In genomic region chr8:3556114-3556513, GRCm38 (mm10) we compare ENCODE assay signal across 10 mouse cellular contexts. TPM values are rescaled to one million over a fixed set of nuclear protein-coding genes. Genes with fewer than 3 reads are reported as not detected.
DNase-seq lines count a peak whose midpoint lies in the region; ATAC-seq and TF ChIP-seq lines count a peak whose summit lies in the region.
"Had no signal": no experiment of that assay in that cellular context is flagged by ENCODE, and none has a peak within 500 bp of the region (broad histone marks: within the 10 kb centered on the region; RNA-seq: fewer than 3 reads in every experiment).

No protein-coding gene starts in this region.

- H3K27me3 ChIP-seq in hindbrain, embryonic 11.5 days (ENCODE audit: control insufficient read depth, insufficient read depth, low read length) = no peaks in the 10 kb centered on the region
- H3K27me3 ChIP-seq in hindbrain, embryonic 10.5 days (ENCODE audit: insufficient read depth, poor library complexity, severe bottlenecking) = no peaks in the 10 kb centered on the region
- no peaks in the 10 kb centered on the region for H3K27me3 ChIP-seq in intestine, embryonic 15.5 days (replicated peaks)
- H3K27me3 ChIP-seq in midbrain, postnatal 0 days (ENCODE audit: insufficient read depth, low read length) = no peaks in the 10 kb centered on the region
- H3K27me3 ChIP-seq: Patski had no signal

- peak; percentile 91 for ATAC-seq in hindbrain, embryonic 11.5 days (ENCODE audit: low FRiP score)
- peak; percentile 86 for ATAC-seq in intestine, embryonic 15.5 days
- peak; percentile 92 for ATAC-seq in midbrain, postnatal 0 days (ENCODE audit: low FRiP score)
- ATAC-seq: Patski had no signal

- 54% methylated on average over 4 of the region's 4 CpGs for WGBS in hindbrain, embryonic 11.5 days
- 53% methylated on average over 4 of the region's 4 CpGs for WGBS in hindbrain, embryonic 10.5 days
- WGBS in intestine, embryonic 15.5 days = 51% methylated on average over 4 of the region's 4 CpGs
- 67% methylated on average over 4 of the region's 4 CpGs for WGBS in midbrain, postnatal 0 days

- intact Hi-C loops in left cerebral cortex, postnatal 4 days (cut with DNase I) = no loop called here

- 0 out of 2 replicates have a peak, but pooled peaks have one; percentile 24 for TF ChIP-seq POLR2A in embryonic fibroblast, embryonic 13.5 days (IDR thresholded peaks at IDR 0.05; ENCODE audit: low read depth, low read length)

- H3K36me3 ChIP-seq in hindbrain, embryonic 11.5 days (ENCODE audit: control insufficient read depth, insufficient read depth, low read length) = no peaks in the 10 kb centered on the region
- no peaks in the 10 kb centered on the region for H3K36me3 ChIP-seq in hindbrain, embryonic 10.5 days
- H3K36me3 ChIP-seq in intestine, embryonic 15.5 days = no peaks in the 10 kb centered on the region
- no peaks in the 10 kb centered on the region for H3K36me3 ChIP-seq in midbrain, postnatal 0 days (ENCODE audit: insufficient read depth, low read length)

- H3K9me3 ChIP-seq in hindbrain, embryonic 11.5 days (ENCODE audit: control insufficient read depth, low read length) = no peaks in the 10 kb centered on the region
- no peaks in the 10 kb centered on the region for H3K9me3 ChIP-seq in hindbrain, embryonic 10.5 days
- no peaks in the 10 kb centered on the region for H3K9me3 ChIP-seq in intestine, embryonic 15.5 days
- H3K9me3 ChIP-seq in midbrain, postnatal 0 days (ENCODE audit: low read length) = no peaks in the 10 kb centered on the region

- no peak overlapping the region for H3K4me3 ChIP-seq in hindbrain, embryonic 11.5 days (ENCODE audit: low read depth, low read length)
- H3K4me3 ChIP-seq in hindbrain, embryonic 10.5 days = no peak overlapping the region
- no peak overlapping the region for H3K4me3 ChIP-seq in embryonic fibroblast, embryonic 13.5 days (ENCODE audit: insufficient read depth, low read length)
- no peak overlapping the region for H3K4me3 ChIP-seq in intestine, embryonic 15.5 days (replicated peaks)
- no peak overlapping the region for H3K4me3 ChIP-seq in midbrain, postnatal 0 days (ENCODE audit: low read depth, low read length)

- H3K27ac ChIP-seq in hindbrain, embryonic 11.5 days (ENCODE audit: low read depth, low read length) = no peak overlapping the region
- no peak overlapping the region for H3K27ac ChIP-seq in hindbrain, embryonic 10.5 days
- no peak overlapping the region for H3K27ac ChIP-seq in embryonic fibroblast, embryonic 13.5 days (ENCODE audit: insufficient read depth, low read length)
- H3K27ac ChIP-seq in intestine, embryonic 15.5 days = no peak overlapping the region
- H3K27ac ChIP-seq in midbrain, postnatal 0 days (ENCODE audit: low read depth, low read length) = no peak overlapping the region

- H3K4me2 ChIP-seq in hindbrain, embryonic 11.5 days (replicated peaks; ENCODE audit: low read depth, low read length) = no peak overlapping the region
- no peak overlapping the region for H3K4me2 ChIP-seq in intestine, embryonic 15.5 days (replicated peaks)
- H3K4me2 ChIP-seq in midbrain, postnatal 0 days (ENCODE audit: low read depth, low read length, poor library complexity, severe bottlenecking) = no peak overlapping the region

- no peak for DNase-seq in hindbrain, embryonic 11.5 days (ENCODE audit: low spot score)
- DNase-seq in hindbrain, embryonic 10.5 days (ENCODE audit: low spot score) = no peak
- DNase-seq in midbrain, postnatal 0 days (ENCODE audit: low spot score) = no peak
- DNase-seq in right cerebral cortex, postnatal 36 days (ENCODE audit: low spot score in 2 of 2) = no peak
- no peak for DNase-seq in layer of hippocampus, postnatal 14 days (ENCODE audit: low spot score in 2 of 2)
- no peak for DNase-seq in left cerebral cortex, postnatal 4 days
- DNase-seq: cerebellum, adult 9-10 months had no signal

- H3K9ac ChIP-seq in hindbrain, embryonic 11.5 days (ENCODE audit: low read depth, low read length) = no peak overlapping the region
- no peak overlapping the region for H3K9ac ChIP-seq in intestine, embryonic 15.5 days
- no peak overlapping the region for H3K9ac ChIP-seq in midbrain, postnatal 0 days (replicated peaks; ENCODE audit: low read length, poor library complexity, severe bottlenecking)

- H3K4me1 ChIP-seq in hindbrain, embryonic 11.5 days (replicated peaks; ENCODE audit: control insufficient read depth, insufficient read depth, low read length) = no peaks in the 10 kb centered on the region
- H3K4me1 ChIP-seq in hindbrain, embryonic 10.5 days (replicated peaks) = no peaks in the 10 kb centered on the region
- no peaks in the 10 kb centered on the region for H3K4me1 ChIP-seq in embryonic fibroblast, embryonic 13.5 days (ENCODE audit: control insufficient read depth, insufficient read depth, low read length)
- no peaks in the 10 kb centered on the region for H3K4me1 ChIP-seq in intestine, embryonic 15.5 days (replicated peaks)
- H3K4me1 ChIP-seq in midbrain, postnatal 0 days (ENCODE audit: insufficient read depth, low read length) = no peaks in the 10 kb centered on the region

- TF ChIP-seq CTCF in embryonic fibroblast, embryonic 13.5 days (IDR thresholded peaks at IDR 0.05; ENCODE audit: borderline replicate concordance, insufficient read depth, low read length) = no peak
- TF ChIP-seq CTCF in midbrain, postnatal 0 days (IDR thresholded peaks at IDR 0.05) = no peak

RNA-seq across cellular contexts. Expression of gene C330021F23Rik, which starts 11.7 kb away (rescaled TPM):
- polyA plus RNA-seq in hindbrain, embryonic 11.5 days (2014; fragmentation: Nextera tagmentation; extraction: Ambion mirVana) = 3.2 and 3.9 TPM in 2 replicates
- polyA plus RNA-seq in hindbrain, embryonic 10.5 days (2016; fragmentation: Nextera tagmentation; extraction: Ambion mirVana) = 6.1 and 8.3 TPM in 2 replicates
- not detected in 2 replicates for polyA plus RNA-seq in embryonic fibroblast, embryonic 13.5 days (2011; ENCODE audit: insufficient read length, low read depth, missing spikeins)
- polyA plus RNA-seq in intestine, embryonic 15.5 days (2015; fragmentation: Nextera tagmentation; extraction: Ambion mirVana) = 5.0 and 5.1 TPM in 2 replicates
- total RNA-seq in midbrain, postnatal 0 days (2014; rRNA removed) = not detected in 2 replicates
- 0.17 TPM in 1 of 2 replicates, not detected in the other for polyA plus RNA-seq in midbrain, postnatal 0 days (2015; fragmentation: Nextera tagmentation; extraction: Ambion mirVana)
- not detected for total RNA-seq in layer of hippocampus, postnatal 14 days (2021)
- not detected for total RNA-seq in left cerebral cortex, postnatal 4 days (2021)

RNA-seq across cellular contexts. Expression of gene Camsap3, which starts 31.0 kb away (rescaled TPM):
- 13.3 and 15.3 TPM in 2 replicates for polyA plus RNA-seq in hindbrain, embryonic 11.5 days (2014; fragmentation: Nextera tagmentation; extraction: Ambion mirVana)
- 12.4 and 15.4 TPM in 2 replicates for polyA plus RNA-seq in hindbrain, embryonic 10.5 days (2016; fragmentation: Nextera tagmentation; extraction: Ambion mirVana)
- not detected in 2 replicates for polyA plus RNA-seq in embryonic fibroblast, embryonic 13.5 days (2011; ENCODE audit: insufficient read length, low read depth, missing spikeins)
- 21.0 and 24.4 TPM in 2 replicates for polyA plus RNA-seq in intestine, embryonic 15.5 days (2015; fragmentation: Nextera tagmentation; extraction: Ambion mirVana)
- total RNA-seq in midbrain, postnatal 0 days (2014; rRNA removed) = 115 and 149 TPM in 2 replicates
- polyA plus RNA-seq in midbrain, postnatal 0 days (2015; fragmentation: Nextera tagmentation; extraction: Ambion mirVana) = 44.9 and 46.2 TPM in 2 replicates
- 10 to 100 TPM; 45.8 to 49.8 TPM for total RNA-seq in layer of hippocampus, postnatal 14 days (2021)
- total RNA-seq in left cerebral cortex, postnatal 4 days (2021) = 100 to 1,000 TPM; 109 to 118 TPM

RNA-seq across cellular contexts. Expression of gene Pnpla6, which starts 40.9 kb away (rescaled TPM):
- polyA plus RNA-seq in hindbrain, embryonic 11.5 days (2014; fragmentation: Nextera tagmentation; extraction: Ambion mirVana) = 17.4 and 19.9 TPM in 2 replicates
- 22.4 and 23.1 TPM in 2 replicates for polyA plus RNA-seq in hindbrain, embryonic 10.5 days (2016; fragmentation: Nextera tagmentation; extraction: Ambion mirVana)
- polyA plus RNA-seq in embryonic fibroblast, embryonic 13.5 days (2011; ENCODE audit: insufficient read length, low read depth, missing spikeins) = 16.5 and 28.0 TPM in 2 replicates
- polyA plus RNA-seq in intestine, embryonic 15.5 days (2015; fragmentation: Nextera tagmentation; extraction: Ambion mirVana) = 34.4 and 36.7 TPM in 2 replicates
- 57.0 and 57.5 TPM in 2 replicates for total RNA-seq in midbrain, postnatal 0 days (2014; rRNA removed)
- 35.5 and 36.8 TPM in 2 replicates for polyA plus RNA-seq in midbrain, postnatal 0 days (2015; fragmentation: Nextera tagmentation; extraction: Ambion mirVana)
- total RNA-seq in layer of hippocampus, postnatal 14 days (2021) = 10 to 100 TPM; 64.8 to 71.0 TPM
- total RNA-seq in left cerebral cortex, postnatal 4 days (2021) = 10 to 100 TPM; 75.9 to 81.6 TPM

RNA-seq across cellular contexts. Expression of gene Mcoln1, which starts 55.9 kb away (rescaled TPM):
- 36.8 and 49.5 TPM in 2 replicates for polyA plus RNA-seq in hindbrain, embryonic 11.5 days (2014; fragmentation: Nextera tagmentation; extraction: Ambion mirVana)
- polyA plus RNA-seq in hindbrain, embryonic 10.5 days (2016; fragmentation: Nextera tagmentation; extraction: Ambion mirVana) = 63.4 and 73.9 TPM in 2 replicates
- polyA plus RNA-seq in embryonic fibroblast, embryonic 13.5 days (2011; ENCODE audit: insufficient read length, low read depth, missing spikeins) = 48.1 and 58.9 TPM in 2 replicates
- 52.4 and 60.9 TPM in 2 replicates for polyA plus RNA-seq in intestine, embryonic 15.5 days (2015; fragmentation: Nextera tagmentation; extraction: Ambion mirVana)
- 93.8 and 116 TPM in 2 replicates for total RNA-seq in midbrain, postnatal 0 days (2014; rRNA removed)
- polyA plus RNA-seq in midbrain, postnatal 0 days (2015; fragmentation: Nextera tagmentation; extraction: Ambion mirVana) = 108 and 117 TPM in 2 replicates
- total RNA-seq in layer of hippocampus, postnatal 14 days (2021) = 10 to 100 TPM; 63.3 to 77.4 TPM
- total RNA-seq in left cerebral cortex, postnatal 4 days (2021) = 10 to 100 TPM; 74.8 to 81.3 TPM

Comparison
In these comparisons a context has a peak if more than half of its experiments do, and no peak if none do; other contexts are left out.
1. RNA of gene Camsap3, which starts 31.0 kb away (polyA plus RNA-seq): 44.9 to 46.2 TPM in midbrain, postnatal 0 days, 21.0 to 24.4 TPM in intestine, embryonic 15.5 days, 12.4 to 15.4 TPM in hindbrain, embryonic 10.5 days and 13.3 to 15.3 TPM in hindbrain, embryonic 11.5 days; not detected in embryonic fibroblast, embryonic 13.5 days; every median in the first group is over 10 times any median in the second.
2. Peak in every context shown above with its lines, with median percentiles within 50 percentile points of each other: ATAC-seq.